Mouse (Mus musculus) heart, embryonic 11.5 days (tissue): ENCODE results near the gene Hoxa1. TPM values are rescaled to one million over a fixed set of nuclear protein-coding genes. Genes with fewer than 3 reads are reported as not detected.

ENCODE experiments used
- ATAC-seq: fragments of 200-750 bp; cut with Nextera tagmentation; replicated peaks from 2 replicates; pipeline ENCODE4 v1.8.0; 2017; ENCODE audit warnings: moderate library complexity; ENCODE audit not compliant: insufficient number of reproducible peaks, low FRiP score, low TSS enrichment
- H3K27ac ChIP-seq: fragments of 300-500 bp; sonication (generic); 2 replicates; pipeline ENCODE4 v1.5.1; 2014; ENCODE audit warnings: mild to moderate bottlenecking, low read depth, low read length
- H3K27me3 ChIP-seq: fragments of 300-500 bp; sonication (generic); 2 replicates; pipeline ENCODE4 v1.6.1; 2014; ENCODE audit warnings: mild to moderate bottlenecking, low read length, mixed read lengths; ENCODE audit not compliant: control insufficient read depth, insufficient read depth
- H3K36me3 ChIP-seq: fragments of 300-500 bp; sonication (generic); 2 replicates; pipeline ENCODE4 v1.6.1; 2014; ENCODE audit warnings: mild to moderate bottlenecking, low read length, moderate library complexity, mixed read lengths; ENCODE audit not compliant: control insufficient read depth, insufficient read depth
- H3K4me1 ChIP-seq: fragments of 300-500 bp; sonication (generic); 2 replicates; pipeline ENCODE4 v1.6.1; 2014; ENCODE audit warnings: low read length; ENCODE audit not compliant: control insufficient read depth, insufficient read depth
- H3K4me2 ChIP-seq: fragments of 300-500 bp; sonication (generic); 2 replicates; pipeline ENCODE4 v1.6.1; 2014; ENCODE audit warnings: mild to moderate bottlenecking, moderate library complexity
- H3K4me3 ChIP-seq: fragments of 300-500 bp; sonication (generic); 2 replicates; pipeline ENCODE4 v1.5.1; 2014; ENCODE audit warnings: low read depth, low read length
- H3K9ac ChIP-seq: fragments of 300-500 bp; sonication (generic); 2 replicates; pipeline ENCODE4 v1.6.1; 2014; ENCODE audit warnings: mild to moderate bottlenecking, low read depth, low read length, moderate library complexity
- H3K9me3 ChIP-seq: fragments of 300-500 bp; sonication (generic); replicated peaks from 2 replicates; pipeline ENCODE4 v1.6.1; 2016; ENCODE audit warnings: low read length; ENCODE audit not compliant: control insufficient read depth
- WGBS: fragments of 180-500 bp; shearing (Covaris S2); extraction: QIAGEN DNeasy Blood & Tissue Kit; methylation state at CpG from one replicate; pipeline ENCODE4 v1.1.7; 2014; ENCODE audit not compliant: insufficient replicate concordance; 5-methylcytosine and 5-hydroxymethylcytosine counted together
- polyA plus RNA-seq: library from polyadenylated mRNA; unstranded; fragments of >200 nt; fragmentation: Nextera tagmentation; extraction: Ambion mirVana; gene quantifications from 2 replicates; pipeline ENCODE4 v1.2.1, GENCODE M21; 2014

Hoxa1 gene
- 1.2 TPM in 2 replicates for polyA plus RNA-seq

- Histone ChIP-seq H3K27ac (peak within 1 kb of the TSS; percentile 68), H3K27me3 (peaks cover 93% of the 10 kb centered on the region), H3K9ac (peak within 1 kb of the TSS; percentile 47), H3K4me2 (peak within 1 kb of the TSS; percentile 76), H3K36me3 (no peaks in the 10 kb centered on the region), H3K9me3 (no peaks in the 10 kb centered on the region), H3K4me1 (peaks cover 5% of the 10 kb centered on the region; the same call in 1 of the 2 replicates), H3K4me3 (peak within 1 kb of the TSS; percentile 52)
- ATAC-seq: peak; percentile 80
- under 1% methylated on average over 55 of the region's 55 CpGs for WGBS
Measured at GRCm38 (mm10) chr6:52158276-52159051, at the start of gene Hoxa1. Hoxa1 (minus strand) TSS chr6:52158317.

GRCm38 (mm10) chr6:52207684-52207976, 49.5 kb upstream of the Hoxa1 start:
- Histone ChIP-seq H3K4me2 (no peak overlapping the region), H3K4me3 (no peak overlapping the region), H3K4me1 (peaks cover 16% of the 10 kb centered on the region), H3K27me3 (peaks cover 99% of the 10 kb centered on the region), H3K36me3 (no peaks in the 10 kb centered on the region), H3K9ac (no peak overlapping the region), H3K27ac (no peak overlapping the region), H3K9me3 (no peaks in the 10 kb centered on the region)
- ATAC-seq: no peak

- ATAC-seq: no peak
- H3K36me3 ChIP-seq: no peaks in the 10 kb centered on the region
- H3K27me3 ChIP-seq: peaks cover 99% of the 10 kb centered on the region
- no peak overlapping the region for H3K4me2 ChIP-seq
- peaks cover 15% of the 10 kb centered on the region for H3K4me1 ChIP-seq
- H3K27ac ChIP-seq: no peak overlapping the region
- H3K9me3 ChIP-seq: no peaks in the 10 kb centered on the region
- H3K9ac ChIP-seq: no peak overlapping the region
- no peak overlapping the region for H3K4me3 ChIP-seq
- 6% methylated on average over 4 of the region's 4 CpGs for WGBS
Measured at GRCm38 (mm10) chr6:52206882-52207683, 49.0 kb upstream of the Hoxa1 start.

GRCm38 (mm10) chr6:52205638-52206621, 47.8 kb upstream of the Hoxa1 start:
- ATAC-seq: no peak
- peaks cover 12% of the 10 kb centered on the region for H3K4me1 ChIP-seq
- H3K4me3 ChIP-seq: no peak overlapping the region
- peaks cover 99% of the 10 kb centered on the region for H3K27me3 ChIP-seq
- peak overlapping the region; percentile 20 for H3K4me2 ChIP-seq
- H3K36me3 ChIP-seq: no peaks in the 10 kb centered on the region
- no peak overlapping the region for H3K27ac ChIP-seq
- no peak overlapping the region for H3K9ac ChIP-seq
- under 1% methylated on average over 55 of the region's 55 CpGs for WGBS
- H3K9me3 ChIP-seq: no peaks in the 10 kb centered on the region

GRCm38 (mm10) chr6:52205221-52205620, 47.1 kb upstream of the Hoxa1 start:
- Histone ChIP-seq H3K36me3 (no peaks in the 10 kb centered on the region), H3K4me2 (no peak overlapping the region), H3K27me3 (peaks cover 100% of the 10 kb centered on the region), H3K9ac (no peak overlapping the region), H3K4me3 (no peak overlapping the region), H3K27ac (no peak overlapping the region), H3K9me3 (no peaks in the 10 kb centered on the region), H3K4me1 (peaks cover 12% of the 10 kb centered on the region)
- no peak for ATAC-seq
- 4% methylated on average over 14 of the region's 14 CpGs for WGBS

GRCm38 (mm10) chr6:52204050-52204752, 46.1 kb upstream of the Hoxa1 start, which contains the start of gene Hoxa5:
Hoxa5 (minus strand) TSS chr6:52204587.
- Histone ChIP-seq H3K9me3 (no peaks in the 10 kb centered on the region), H3K27me3 (peaks cover 100% of the 10 kb centered on the region), H3K4me3 (peak within 1 kb of the TSS; percentile 36), H3K9ac (peak within 1 kb of the TSS; percentile 64; the same call in 1 of the 2 replicates), H3K4me1 (peaks cover 12% of the 10 kb centered on the region), H3K27ac (0 out of 2 replicates have a peak within 1 kb of the TSS, but pooled peaks have one; percentile 29), H3K36me3 (no peaks in the 10 kb centered on the region), H3K4me2 (peak within 1 kb of the TSS; percentile 66)
- WGBS: under 1% methylated on average over 65 of the region's 65 CpGs
- no peak; the same call in 1 of the 2 replicates for ATAC-seq

- under 1% methylated on average over 46 of the region's 46 CpGs for WGBS
- Histone ChIP-seq H3K4me1 (peaks cover 12% of the 10 kb centered on the region), H3K4me3 (peak overlapping the region; percentile 36), H3K27me3 (peaks cover 100% of the 10 kb centered on the region), H3K9ac (peak overlapping the region; percentile 64; the same call in 1 of the 2 replicates), H3K9me3 (no peaks in the 10 kb centered on the region), H3K27ac (0 out of 2 replicates have a peak overlapping the region, but pooled peaks have one; percentile 29), H3K36me3 (no peaks in the 10 kb centered on the region), H3K4me2 (peak overlapping the region; percentile 66)
- no peak for ATAC-seq
Measured at GRCm38 (mm10) chr6:52203371-52204049, 45.4 kb upstream of the Hoxa1 start.
